Mouse (Mus musculus): ENCODE results near the gene Fndc3b. TPM values are rescaled to one million over a fixed set of nuclear protein-coding genes. Genes with fewer than 3 reads are reported as not detected.

Fndc3b gene
- polyA plus RNA-seq, 1 experiment from 2014 or later, result 9.7 TPM

- no peak overlapping the region for H3K27ac ChIP-seq
- 4% methylated on average over 77 of the region's 77 CpGs for WGBS (ENCODE audit: insufficient replicate concordance)
- H3K4me3 ChIP-seq, result no peak overlapping the region
- peaks cover 54% of the 10 kb centered on the region for H3K27me3 ChIP-seq (replicated peaks)
- no peak for ATAC-seq
- H3K36me3 ChIP-seq, result no peaks in the 10 kb centered on the region
- H3K9ac ChIP-seq, result no peak overlapping the region
- no peaks in the 10 kb centered on the region for H3K9me3 ChIP-seq (replicated peaks)
- no peaks in the 10 kb centered on the region for H3K4me1 ChIP-seq
- peak overlapping the region; percentile 25; the same call in 1 of the 2 replicates for H3K4me2 ChIP-seq
Measured at GRCm38 (mm10) chr3:27371725-27372650, 339.1 kb downstream of the Fndc3b start.

GRCm38 (mm10) chr3:27371276-27371621, 339.9 kb downstream of the Fndc3b start, which contains the start of gene Ghsr:
Gene Ghsr, plus strand, starts transcription at chr3:27371351.
- peaks cover 54% of the 10 kb centered on the region for H3K27me3 ChIP-seq (replicated peaks)
- no peak within 1 kb of the TSS for H3K4me3 ChIP-seq

GRCm38 (mm10) chr3:27370582-27371275, 340.4 kb downstream of the Fndc3b start:
- no peaks in the 10 kb centered on the region for H3K36me3 ChIP-seq
- H3K9me3 ChIP-seq (replicated peaks), result no peaks in the 10 kb centered on the region
- H3K4me3 ChIP-seq, result no peak overlapping the region
- no peak overlapping the region for H3K27ac ChIP-seq
- H3K4me2 ChIP-seq, result no peak overlapping the region
- H3K9ac ChIP-seq, result no peak overlapping the region
- 6% methylated on average over 20 of the region's 20 CpGs for WGBS (ENCODE audit: insufficient replicate concordance)
- H3K27me3 ChIP-seq (replicated peaks), result peaks cover 54% of the 10 kb centered on the region
- ATAC-seq, result no peak
- no peaks in the 10 kb centered on the region for H3K4me1 ChIP-seq

More at GRCm38 (mm10) chr3:27371276-27371621, 339.9 kb downstream of the Fndc3b start, which contains the start of gene Ghsr:
- H3K9ac ChIP-seq, result no peak within 1 kb of the TSS
- peak within 1 kb of the TSS; percentile 25; the same call in 1 of the 2 replicates for H3K4me2 ChIP-seq
- H3K4me1 ChIP-seq, result no peaks in the 10 kb centered on the region
- no peak for ATAC-seq
- no peak within 1 kb of the TSS for H3K27ac ChIP-seq
- WGBS (ENCODE audit: insufficient replicate concordance), result 3% methylated on average over 19 of the region's 19 CpGs
- no peaks in the 10 kb centered on the region for H3K36me3 ChIP-seq
- no peaks in the 10 kb centered on the region for H3K9me3 ChIP-seq (replicated peaks)

GRCm38 (mm10) chr3:27370125-27370524, 341.0 kb downstream of the Fndc3b start:
- 5% methylated on average over 10 of the region's 10 CpGs for WGBS (ENCODE audit: insufficient replicate concordance)
- Histone ChIP-seq H3K9ac (no peak overlapping the region), H3K27ac (no peak overlapping the region), H3K4me1 (no peaks in the 10 kb centered on the region), H3K4me3 (no peak overlapping the region), H3K4me2 (no peak overlapping the region), H3K36me3 (no peaks in the 10 kb centered on the region), H3K27me3 (replicated peaks) (peaks cover 52% of the 10 kb centered on the region), H3K9me3 (replicated peaks) (no peaks in the 10 kb centered on the region)
- ATAC-seq, result no peak

Small RNAs within 50 kb of the gene (microRNA-seq; reads per million reads assigned to microRNA genes)
- gene Mir3092, result not detected

Other genes with a start within 250 kb of the Fndc3b start
- gene Tmem212, start 185.1 kb upstream of the Fndc3b start, polyA plus RNA-seq (2016; fragmentation: Nextera tagmentation; extraction: Ambion mirVana), result not detected in 2 replicates
- gene Pld1, start 227.4 kb upstream of the Fndc3b start, polyA plus RNA-seq (2016; fragmentation: Nextera tagmentation; extraction: Ambion mirVana), result 2.6 and 2.8 TPM in 2 replicates

Measured in liver, embryonic 12.5 days (tissue).